Mouse (Mus musculus) myocyte (in vitro differentiated cells): Measurements from ENCODE around the gene Tlr4. TPM values are rescaled to one million over a fixed set of nuclear protein-coding genes. Genes with fewer than 3 reads are reported as not detected.

Experiments
- H3K27me3 ChIP-seq: one replicate; pipeline ENCODE4 v1.6.1; 2011; ENCODE audit not compliant: control insufficient read depth, insufficient read depth, insufficient read length
- H3K36me3 ChIP-seq: one replicate; pipeline ENCODE4 v1.6.1; 2011; ENCODE audit not compliant: control insufficient read depth, insufficient read depth
- H3K4me2 ChIP-seq: one replicate; pipeline ENCODE4 v1.6.1; 2011; ENCODE audit warnings: low read depth, control low read depth
- H3K4me3 ChIP-seq: one replicate; pipeline ENCODE4 v1.5.1; 2011; ENCODE audit warnings: mild to moderate bottlenecking, control low read depth, moderate library complexity
- H3K79me2 ChIP-seq: one replicate; pipeline ENCODE4 v1.6.1; 2011; ENCODE audit not compliant: control insufficient read depth, insufficient read depth
- H3ac ChIP-seq: one replicate; pipeline ENCODE4 v1.6.1; 2011; ENCODE audit not compliant: control insufficient read depth, insufficient read length
- CEBPB ChIP-seq: IDR thresholded peaks from 2 replicates; pipeline ENCODE4 v1.6.1; 2011; ENCODE audit warnings: mild to moderate bottlenecking, moderate library complexity; ENCODE audit not compliant: poor library complexity, insufficient read depth, severe bottlenecking
- E2F4 ChIP-seq: IDR thresholded peaks from one replicate; pipeline ENCODE4 v1.6.1; 2011; ENCODE audit warnings: mild to moderate bottlenecking, control low read depth, moderate library complexity; ENCODE audit not compliant: insufficient read depth
- MAX ChIP-seq: IDR thresholded peaks from one replicate; pipeline ENCODE4 v1.6.1; 2011; ENCODE audit warnings: low read depth, mild to moderate bottlenecking, control low read depth
- MYOD1 ChIP-seq, 3 experiments: IDR thresholded peaks; one replicate each; pipeline ENCODE4 v1.6.1; 2011; ENCODE audit warnings: control low read depth in 2 of 3, low read depth in 2 of 3, mild to moderate bottlenecking in 2 of 3, moderate library complexity in 1 of 3; ENCODE audit not compliant: insufficient read length in 2 of 3, control insufficient read depth in 1 of 3
- MYOG ChIP-seq, 3 experiments: IDR thresholded peaks; one replicate each; pipeline ENCODE4 v1.6.1; 2011; ENCODE audit warnings: control low read depth in 2 of 3, low read depth in 2 of 3, mild to moderate bottlenecking in 2 of 3; ENCODE audit not compliant: insufficient read length in 2 of 3, control insufficient read depth in 1 of 3, insufficient read depth in 1 of 3
- POLR2A ChIP-seq: IDR thresholded peaks from one replicate; pipeline ENCODE4 v1.6.1; 2011; ENCODE audit warnings: low read depth, mild to moderate bottlenecking, control low read depth, moderate library complexity; ENCODE audit not compliant: insufficient read length
- POLR2AphosphoS2 ChIP-seq: IDR thresholded peaks from one replicate; pipeline ENCODE4 v1.6.1; 2011; ENCODE audit warnings: low read depth, control low read depth; ENCODE audit not compliant: insufficient read length
- REST ChIP-seq: IDR thresholded peaks from one replicate; pipeline ENCODE4 v1.6.1; 2011; ENCODE audit warnings: mild to moderate bottlenecking, control low read depth, moderate library complexity; ENCODE audit not compliant: insufficient read depth, insufficient read length
- SRF ChIP-seq: IDR thresholded peaks from one replicate; pipeline ENCODE4 v1.6.1; 2011; ENCODE audit warnings: low read depth; ENCODE audit not compliant: control insufficient read depth, insufficient read length
- TCF12 ChIP-seq: IDR thresholded peaks from one replicate; pipeline ENCODE4 v1.6.1; 2011; ENCODE audit warnings: mild to moderate bottlenecking, control low read depth; ENCODE audit not compliant: poor library complexity, insufficient read depth, severe bottlenecking
- TCF3 ChIP-seq: IDR thresholded peaks from one replicate; pipeline ENCODE4 v1.6.1; 2011; ENCODE audit warnings: low read depth, control low read depth; ENCODE audit not compliant: insufficient read length
- USF1 ChIP-seq: IDR thresholded peaks from one replicate; pipeline ENCODE4 v1.6.1; 2011; ENCODE audit warnings: low read depth, mild to moderate bottlenecking, control low read depth, moderate library complexity
- polyA plus RNA-seq: library from polyadenylated mRNA; unstranded; fragments of >200 nt; fragmentation: generic; extraction: Trizol; gene quantifications from one replicate; pipeline ENCODE4 v1.2.1, GENCODE M21; 2012; ENCODE audit warnings: missing spikeins

Gene Tlr4
- polyA plus RNA-seq, 1 experiment, result 5.1 TPM

DNA sequence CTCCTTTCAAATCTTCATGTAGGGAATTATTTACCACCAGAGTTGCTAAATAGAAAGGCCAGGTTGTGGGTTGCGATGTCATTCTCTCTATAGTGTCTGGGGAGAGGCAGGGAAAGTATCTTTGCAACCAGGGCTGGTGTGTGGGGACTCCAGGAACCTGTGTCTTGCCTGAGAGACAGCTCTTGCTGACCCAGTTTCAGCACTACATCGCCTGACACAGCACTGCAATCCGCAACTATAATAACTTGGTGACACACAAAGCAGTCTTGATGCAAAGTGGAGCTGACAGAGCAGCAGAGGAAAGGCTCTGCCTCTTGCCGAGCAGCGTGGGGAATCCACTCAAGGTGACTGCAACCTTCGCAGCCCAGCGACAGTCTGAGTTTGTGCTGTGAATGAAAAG is 42.5 kb downstream of the Tlr4 start:
- no peak overlapping the region for H3ac ChIP-seq
- H3K27me3 ChIP-seq, result no peaks in the 10 kb centered on the region
- TF ChIP-seq POLR2A (no peak), MYOG (IDR thresholded peaks at IDR 0.05; ENCODE audit: control insufficient read depth in 1 of 3, insufficient read depth in 1 of 3, insufficient read length in 2 of 3, low read depth in 2 of 3) (no peak), MAX (no peak), CEBPB (no peak), REST (no peak)
- H3K36me3 ChIP-seq, result no peaks in the 10 kb centered on the region
- no peaks in the 10 kb centered on the region for H3K79me2 ChIP-seq
- H3K4me3 ChIP-seq, result no peak overlapping the region
- no peak overlapping the region for H3K4me2 ChIP-seq

- Histone ChIP-seq H3K4me3 (no peak overlapping the region), H3K4me2 (no peak overlapping the region), H3K79me2 (no peaks in the 10 kb centered on the region), H3ac (no peak overlapping the region), H3K36me3 (no peaks in the 10 kb centered on the region), H3K27me3 (no peaks in the 10 kb centered on the region)
- TF ChIP-seq MAX (no peak), E2F4 (no peak), TCF3 (no peak), TCF12 (no peak), CEBPB (no peak), REST (no peak), POLR2A (no peak), MYOG (IDR thresholded peaks at IDR 0.05; ENCODE audit: control insufficient read depth in 1 of 3, insufficient read depth in 1 of 3, insufficient read length in 2 of 3, low read depth in 2 of 3) (no peak), USF1 (no peak), MYOD1 (IDR thresholded peaks at IDR 0.05; ENCODE audit: control insufficient read depth in 1 of 3, insufficient read length in 2 of 3, low read depth in 2 of 3) (no peak), SRF (no peak), POLR2AphosphoS2 (no peak)
Observed at GRCm38 (mm10) chr4:66872026-66872425, 44.6 kb downstream of the Tlr4 start.

DNA sequence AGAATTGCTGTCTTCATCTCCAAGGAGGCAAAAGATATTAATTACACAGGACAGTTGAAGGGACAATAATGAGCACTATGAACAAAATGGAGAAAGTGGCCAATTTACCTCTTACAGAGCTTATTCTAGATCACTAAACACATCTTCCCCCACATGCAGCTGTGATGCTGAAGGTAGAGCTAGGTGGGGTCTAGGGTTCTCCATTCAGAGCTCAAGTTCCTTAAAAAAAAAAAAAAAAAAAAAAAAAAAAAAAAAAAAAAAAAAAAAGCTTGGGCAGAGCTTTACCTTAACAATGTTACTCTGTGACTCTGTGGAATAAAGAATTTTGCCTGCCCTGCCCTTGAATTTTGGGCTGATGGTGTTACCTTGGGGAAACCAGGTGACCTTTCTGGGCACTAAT is 46.0 kb downstream of the Tlr4 start:
- H3K36me3 ChIP-seq, result no peaks in the 10 kb centered on the region
- no peak overlapping the region for H3ac ChIP-seq
- no peak overlapping the region for H3K4me2 ChIP-seq
- TF ChIP-seq POLR2A, result no peak
- TF ChIP-seq USF1, result no peak
- no peak for TF ChIP-seq TCF12
- TF ChIP-seq MAX, result no peak
- TF ChIP-seq CEBPB, result no peak
- no peak for TF ChIP-seq MYOD1 (IDR thresholded peaks at IDR 0.05; ENCODE audit: control insufficient read depth in 1 of 3, insufficient read length in 2 of 3, low read depth in 2 of 3)
- TF ChIP-seq POLR2AphosphoS2, result no peak
- no peak for TF ChIP-seq REST
- no peak for TF ChIP-seq SRF
- TF ChIP-seq MYOG (IDR thresholded peaks at IDR 0.05; ENCODE audit: control insufficient read depth in 1 of 3, insufficient read depth in 1 of 3, insufficient read length in 2 of 3, low read depth in 2 of 3), result no peak
- no peak for TF ChIP-seq TCF3
- TF ChIP-seq E2F4, result no peak
- H3K79me2 ChIP-seq, result no peaks in the 10 kb centered on the region
- H3K4me3 ChIP-seq, result no peak overlapping the region
- H3K27me3 ChIP-seq, result no peaks in the 10 kb centered on the region

DNA sequence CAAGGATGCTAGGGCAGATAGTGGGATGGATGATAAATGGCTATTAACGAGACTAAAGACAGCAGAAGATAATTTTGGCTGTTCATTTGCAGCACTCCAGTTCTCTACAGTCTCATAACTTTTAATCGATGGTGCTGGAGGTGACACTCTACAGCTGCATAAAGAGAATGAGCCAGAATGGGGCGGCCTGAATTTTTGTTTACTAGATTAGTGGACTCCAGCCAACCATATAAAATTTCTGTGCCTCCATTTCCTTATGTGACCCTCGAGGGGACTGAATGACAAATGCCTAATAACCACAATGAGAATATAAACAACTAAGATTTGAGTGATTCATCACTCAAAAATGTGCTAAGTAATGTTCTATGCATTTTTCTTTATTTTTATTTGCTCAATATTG is 48.4 kb downstream of the Tlr4 start:
- Histone ChIP-seq H3ac (no peak overlapping the region), H3K36me3 (no peaks in the 10 kb centered on the region), H3K4me2 (no peak overlapping the region), H3K79me2 (no peaks in the 10 kb centered on the region), H3K4me3 (no peak overlapping the region), H3K27me3 (no peaks in the 10 kb centered on the region)
- no peak for TF ChIP-seq TCF12

GRCm38 (mm10) chr4:66877609-66878008 is 50.2 kb downstream of the Tlr4 start:
- Histone ChIP-seq H3K36me3 (no peaks in the 10 kb centered on the region), H3K27me3 (no peaks in the 10 kb centered on the region), H3K4me3 (no peak overlapping the region), H3K79me2 (no peaks in the 10 kb centered on the region), H3K4me2 (no peak overlapping the region), H3ac (no peak overlapping the region)
- TF ChIP-seq TCF12 (no peak), MYOD1 (IDR thresholded peaks at IDR 0.05; ENCODE audit: control insufficient read depth in 1 of 3, insufficient read length in 2 of 3, low read depth in 2 of 3) (no peak), CEBPB (no peak), POLR2AphosphoS2 (no peak), POLR2A (no peak), E2F4 (no peak)
